Comparison of ENCODE assay signal across 8 mouse cellular contexts in genomic region chr3:96634928-96635879, GRCm38 (mm10). TPM values are rescaled to one million over a fixed set of nuclear protein-coding genes. Genes with fewer than 3 reads are reported as not detected.
DNase-seq lines count a peak whose midpoint lies in the region; ATAC-seq and TF ChIP-seq lines count a peak whose summit lies in the region.

Gene Pex11b (plus strand): TSS chr3:96635376.
Gene Gm42957 (plus strand): TSS chr3:96635474.

- peak; percentile 65; the same call in 1 of the 2 replicates for TF ChIP-seq POLR2A in bone marrow, adult 2 months (IDR thresholded peaks at IDR 0.05; ENCODE audit: borderline replicate concordance, control insufficient read depth, low read depth, low read length)
- TF ChIP-seq POLR2A in limb, embryonic 14.5 days (IDR thresholded peaks at IDR 0.05; ENCODE audit: borderline replicate concordance, extremely low read depth, insufficient read depth, insufficient read length), result peak; percentile 48; the same call in 1 of the 2 replicates

- H3K9me3 ChIP-seq in embryonic facial prominence, embryonic 15.5 days (replicated peaks), result no peaks in the 10 kb centered on the region
- 0 out of 2 replicates have a peak, but pooled peaks cover 3% of the 10 kb centered on the region for H3K9me3 ChIP-seq in limb, embryonic 14.5 days (ENCODE audit: control insufficient read depth, low read length)
- H3K9me3 ChIP-seq in midbrain, postnatal 0 days (ENCODE audit: low read length), result no peaks in the 10 kb centered on the region

- H3K27ac ChIP-seq in bone marrow, adult 2 months (ENCODE audit: control insufficient read depth, insufficient read depth, low read depth, low read length, poor library complexity), result peak within 1 kb of the TSS; percentile 87
- peak within 1 kb of the TSS; percentile 90 for H3K27ac ChIP-seq in embryonic facial prominence, embryonic 15.5 days (replicated peaks)
- H3K27ac ChIP-seq in limb, embryonic 14.5 days (replicated peaks; ENCODE audit: low read depth, low read length), result peak within 1 kb of the TSS; percentile 81
- H3K27ac ChIP-seq in midbrain, postnatal 0 days (ENCODE audit: low read depth, low read length), result peak within 1 kb of the TSS; percentile 77

- peak within 1 kb of the TSS; percentile 97 for H3K9ac ChIP-seq in embryonic facial prominence, embryonic 15.5 days
- H3K9ac ChIP-seq in limb, embryonic 14.5 days (ENCODE audit: low read depth, low read length, severe bottlenecking), result peak within 1 kb of the TSS; percentile 93
- peak within 1 kb of the TSS; percentile 92 for H3K9ac ChIP-seq in midbrain, postnatal 0 days (replicated peaks; ENCODE audit: low read length, poor library complexity, severe bottlenecking)

- H3K4me3 ChIP-seq in bone marrow, adult 2 months (replicated peaks; ENCODE audit: control insufficient read depth, low read depth, low read length), result peak within 1 kb of the TSS; percentile 92
- H3K4me3 ChIP-seq in embryonic facial prominence, embryonic 15.5 days (replicated peaks), result peak within 1 kb of the TSS; percentile 95
- H3K4me3 ChIP-seq in limb, embryonic 14.5 days (replicated peaks; ENCODE audit: low read length), result peak within 1 kb of the TSS; percentile 94
- H3K4me3 ChIP-seq in midbrain, postnatal 0 days (ENCODE audit: low read depth, low read length), result peak within 1 kb of the TSS; percentile 66

- DNase-seq in 416B (ENCODE audit: low read depth), result peak; percentile 89
- DNase-seq in heart, adult 8-10 months (ENCODE audit: low spot score), result peak; percentile 91
- DNase-seq in kidney, adult 9 months, result peak; percentile 88
- peak; percentile 83 for DNase-seq in limb, embryonic 14.5 days (ENCODE audit: low spot score)
- DNase-seq in midbrain, postnatal 0 days (ENCODE audit: low spot score), result peak; percentile 84
- peak; percentile 58 to 73 for DNase-seq in spleen, postnatal 14 days (ENCODE audit: low spot score in 2 of 2)

- peaks cover 58% of the 10 kb centered on the region for H3K36me3 ChIP-seq in embryonic facial prominence, embryonic 15.5 days
- H3K36me3 ChIP-seq in limb, embryonic 14.5 days (ENCODE audit: control insufficient read depth, insufficient read depth, low read length), result peaks cover 59% of the 10 kb centered on the region
- peaks cover 10% of the 10 kb centered on the region for H3K36me3 ChIP-seq in midbrain, postnatal 0 days (ENCODE audit: insufficient read depth, low read length)

- peak within 1 kb of the TSS; percentile 60 for H3K4me2 ChIP-seq in embryonic facial prominence, embryonic 15.5 days (replicated peaks)
- H3K4me2 ChIP-seq in limb, embryonic 14.5 days (replicated peaks; ENCODE audit: low read depth, low read length, severe bottlenecking), result peak within 1 kb of the TSS; percentile 65
- H3K4me2 ChIP-seq in midbrain, postnatal 0 days (ENCODE audit: low read depth, low read length, poor library complexity, severe bottlenecking), result peak within 1 kb of the TSS; percentile 95

- peak; percentile 92 for ATAC-seq in embryonic facial prominence, embryonic 15.5 days (ENCODE audit: insufficient number of reproducible peaks, low FRiP score, low TSS enrichment, low read depth)
- peak; percentile 90 for ATAC-seq in limb, embryonic 14.5 days (ENCODE audit: low FRiP score, low read depth)
- peak; percentile 86 for ATAC-seq in midbrain, postnatal 0 days (ENCODE audit: low FRiP score)

- TF ChIP-seq CTCF in bone marrow, adult 2 months (IDR thresholded peaks at IDR 0.05; ENCODE audit: control insufficient read depth, insufficient read depth, low read length), result peak; percentile 32; the same call in 1 of the 2 replicates
- peak; percentile 66 for TF ChIP-seq CTCF in midbrain, postnatal 0 days (IDR thresholded peaks at IDR 0.05)

- peaks cover 1% of the 10 kb centered on the region; the same call in 1 of the 2 replicates for H3K4me1 ChIP-seq in bone marrow, adult 2 months (ENCODE audit: control insufficient read depth, insufficient read depth, low read length)
- peaks cover 26% of the 10 kb centered on the region for H3K4me1 ChIP-seq in embryonic facial prominence, embryonic 15.5 days
- peaks cover 17% of the 10 kb centered on the region for H3K4me1 ChIP-seq in limb, embryonic 14.5 days (ENCODE audit: control insufficient read depth, insufficient read depth, low read length)
- peaks cover 9% of the 10 kb centered on the region; the same call in 1 of the 2 replicates for H3K4me1 ChIP-seq in midbrain, postnatal 0 days (ENCODE audit: insufficient read depth, low read length)

- WGBS in bone marrow, adult 2 months, result 4% methylated on average over 60 of the region's 60 CpGs
- 2% methylated on average over 58 of the region's 60 CpGs for WGBS in embryonic facial prominence, embryonic 15.5 days
- 3% methylated on average over 48 of the region's 60 CpGs for WGBS in limb, embryonic 14.5 days
- 2% methylated on average over 56 of the region's 60 CpGs for WGBS in midbrain, postnatal 0 days

- no peaks in the 10 kb centered on the region for H3K27me3 ChIP-seq in embryonic facial prominence, embryonic 15.5 days
- no peaks in the 10 kb centered on the region for H3K27me3 ChIP-seq in limb, embryonic 14.5 days (ENCODE audit: control insufficient read depth, insufficient read depth, low read length)
- no peaks in the 10 kb centered on the region for H3K27me3 ChIP-seq in midbrain, postnatal 0 days (ENCODE audit: insufficient read depth, low read length)

RNA-seq across cellular contexts. Expression of gene Pex11b, which starts in this region (rescaled TPM):
- polyA plus RNA-seq in bone marrow, adult 2 months (2011; ENCODE audit: insufficient read depth, insufficient read length, low replicate concordance, missing spikeins), result 11.4 and 14.9 TPM in 2 replicates
- 54.7 and 58.7 TPM in 2 replicates for polyA plus RNA-seq in embryonic facial prominence, embryonic 15.5 days (2015; fragmentation: Nextera tagmentation; extraction: Ambion mirVana)
- 10 to 100 TPM; 33.9 to 41.4 (median 36.5) TPM for total RNA-seq in heart, adult 8-10 months (2022)
- polyA plus RNA-seq in limb, embryonic 14.5 days (2012; rRNA removed), result 53.0 and 64.0 TPM in 2 replicates
- polyA plus RNA-seq in limb, embryonic 14.5 days (2014; fragmentation: Nextera tagmentation; extraction: Ambion mirVana), result 62.2 and 65.8 TPM in 2 replicates
- total RNA-seq in midbrain, postnatal 0 days (2014; rRNA removed), result 39.8 and 52.3 TPM in 2 replicates
- polyA plus RNA-seq in midbrain, postnatal 0 days (2015; fragmentation: Nextera tagmentation; extraction: Ambion mirVana), result 75.9 and 80.4 TPM in 2 replicates

RNA-seq across cellular contexts. Expression of gene Gm42957, which starts in this region (rescaled TPM):
- polyA plus RNA-seq in bone marrow, adult 2 months (2011; ENCODE audit: insufficient read depth, insufficient read length, low replicate concordance, missing spikeins), result not detected in 2 replicates
- 0.43 and 0.45 TPM in 2 replicates for polyA plus RNA-seq in embryonic facial prominence, embryonic 15.5 days (2015; fragmentation: Nextera tagmentation; extraction: Ambion mirVana)
- under 1 TPM in 2 of 4 experiments, not detected in 2; 0.11 to 0.25 TPM for total RNA-seq in heart, adult 8-10 months (2022)
- 0.93 and 1.2 TPM in 2 replicates for polyA plus RNA-seq in limb, embryonic 14.5 days (2012; rRNA removed)
- 0.28 and 0.29 TPM in 2 replicates for polyA plus RNA-seq in limb, embryonic 14.5 days (2014; fragmentation: Nextera tagmentation; extraction: Ambion mirVana)
- total RNA-seq in midbrain, postnatal 0 days (2014; rRNA removed), result 0.44 and 1.4 TPM in 2 replicates
- polyA plus RNA-seq in midbrain, postnatal 0 days (2015; fragmentation: Nextera tagmentation; extraction: Ambion mirVana), result 0.05 and 0.06 TPM in 2 replicates

Comparison
In these comparisons a context has a peak if more than half of its experiments do, and no peak if none do; other contexts are left out.
1. Peak in every context shown above with its lines: DNase-seq, ATAC-seq, H3K4me3 ChIP-seq and H3K27ac ChIP-seq.